Comparison of ENCODE assay signal across 10 mouse cellular contexts in the genomic region with DNA sequence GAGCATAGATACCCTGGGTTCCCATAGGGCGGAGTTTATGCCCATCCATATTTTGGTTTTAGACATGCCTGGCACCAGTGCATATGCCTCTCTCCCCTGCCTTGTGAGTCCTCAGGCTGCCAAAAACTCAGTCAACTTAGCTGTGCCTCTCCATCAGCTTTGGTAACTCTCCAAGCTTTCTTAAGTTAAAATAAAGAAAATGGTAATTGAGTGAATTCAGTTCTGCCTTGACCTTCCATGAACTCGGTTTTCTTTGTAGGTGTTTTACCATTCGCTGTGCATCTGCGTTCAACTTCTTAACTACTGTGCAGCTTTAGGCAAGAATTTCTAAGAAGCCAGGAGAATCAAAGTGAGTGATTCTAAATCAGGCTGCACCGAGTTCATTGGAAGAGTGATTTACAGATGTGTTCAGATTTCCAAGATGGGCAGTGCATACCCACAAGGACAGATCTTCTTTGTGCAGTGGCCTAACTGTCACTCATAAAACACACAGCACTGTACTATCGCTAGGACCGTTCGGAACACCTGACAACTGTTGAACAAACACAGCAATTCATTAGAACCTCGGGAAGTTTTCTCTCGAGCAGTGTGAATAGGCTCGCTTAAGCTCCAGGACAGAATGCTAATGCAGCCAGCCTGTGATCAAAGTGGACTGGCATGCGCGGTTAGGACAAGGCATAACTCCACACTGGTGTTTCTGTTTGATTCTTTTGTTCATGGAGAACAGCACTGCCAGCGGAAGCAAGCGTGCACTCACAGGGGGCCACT.
DNase-seq lines count a peak whose midpoint lies in the region; ATAC-seq and TF ChIP-seq lines count a peak whose summit lies in the region.
"Had no signal": no experiment of that assay in that cellular context is flagged by ENCODE, and none has a peak within 500 bp of the region (broad histone marks: within the 10 kb centered on the region; RNA-seq: fewer than 3 reads in every experiment).

No protein-coding gene starts in this region.

- 65% methylated on average over 15 of the region's 15 CpGs for WGBS in embryonic facial prominence, embryonic 10.5 days
- WGBS in hindbrain, embryonic 15.5 days: 26% methylated on average over 15 of the region's 15 CpGs
- WGBS in midbrain, embryonic 14.5 days: 14% methylated on average over 15 of the region's 15 CpGs

- TF ChIP-seq CTCF in gastrocnemius, adult 2 months (IDR thresholded peaks at IDR 0.05): no peak

- intact Hi-C loops in gastrocnemius, adult 2 months (cut with DNase I): no loop called here

- H3K4me1 ChIP-seq in embryonic facial prominence, embryonic 10.5 days: peaks cover 12% of the 10 kb centered on the region
- H3K4me1 ChIP-seq in hindbrain, embryonic 15.5 days (replicated peaks): peaks cover 12% of the 10 kb centered on the region
- H3K4me1 ChIP-seq in midbrain, embryonic 14.5 days (ENCODE audit: control insufficient read depth, insufficient read depth, low read length): peaks cover 14% of the 10 kb centered on the region

- no peaks in the 10 kb centered on the region for H3K36me3 ChIP-seq in embryonic facial prominence, embryonic 10.5 days (replicated peaks)
- H3K36me3 ChIP-seq in hindbrain, embryonic 15.5 days: no peaks in the 10 kb centered on the region
- no peaks in the 10 kb centered on the region for H3K36me3 ChIP-seq in midbrain, embryonic 14.5 days (ENCODE audit: control insufficient read depth, insufficient read depth, low read length)

- peak; percentile 86 for DNase-seq in Muller cell, postnatal 12 days (ENCODE audit: inconsistent ontology term)
- peak; percentile 22 for DNase-seq in embryonic facial prominence, embryonic 10.5 days (ENCODE audit: low spot score)
- DNase-seq in midbrain, embryonic 14.5 days: peak; percentile 74
- DNase-seq in spleen, adult 18-20 months: no peak
- DNase-seq in ovary, postnatal 10 days (ENCODE audit: low spot score): no peak
- DNase-seq in gastrocnemius, adult 2 months: no peak
- DNase-seq: heart, postnatal 10 days had no signal

- no peaks in the 10 kb centered on the region for H3K27me3 ChIP-seq in embryonic facial prominence, embryonic 10.5 days (replicated peaks; ENCODE audit: low read depth, poor library complexity, severe bottlenecking)
- H3K27me3 ChIP-seq in hindbrain, embryonic 15.5 days: no peaks in the 10 kb centered on the region
- H3K27me3 ChIP-seq in midbrain, embryonic 14.5 days (ENCODE audit: control insufficient read depth, insufficient read depth, low read length): no peaks in the 10 kb centered on the region

- H3K4me3 ChIP-seq in embryonic facial prominence, embryonic 10.5 days: no peak overlapping the region
- no peak overlapping the region for H3K4me3 ChIP-seq in hindbrain, embryonic 15.5 days
- H3K4me3 ChIP-seq in midbrain, embryonic 14.5 days (replicated peaks; ENCODE audit: low read depth, low read length): no peak overlapping the region
- no peak overlapping the region for H3K4me3 ChIP-seq in gastrocnemius, adult 2 months

- peak; percentile 93 for ATAC-seq in hindbrain, embryonic 15.5 days (ENCODE audit: low FRiP score, low read depth)
- ATAC-seq in midbrain, embryonic 14.5 days (ENCODE audit: low FRiP score, low TSS enrichment): peak; percentile 80
- no peak for ATAC-seq in erythroid progenitor cell, adult 5-6 weeks (replicated peaks; ENCODE audit: low FRiP score, poor library complexity, severe bottlenecking)

- no peaks in the 10 kb centered on the region for H3K9me3 ChIP-seq in embryonic facial prominence, embryonic 10.5 days
- no peaks in the 10 kb centered on the region for H3K9me3 ChIP-seq in hindbrain, embryonic 15.5 days
- no peaks in the 10 kb centered on the region for H3K9me3 ChIP-seq in midbrain, embryonic 14.5 days (ENCODE audit: control insufficient read depth, low read length)

- no peak overlapping the region for H3K27ac ChIP-seq in embryonic facial prominence, embryonic 10.5 days (replicated peaks)
- peak overlapping the region; percentile 75 for H3K27ac ChIP-seq in hindbrain, embryonic 15.5 days (replicated peaks)
- peak overlapping the region; percentile 64 for H3K27ac ChIP-seq in midbrain, embryonic 14.5 days (replicated peaks; ENCODE audit: low read depth, low read length)
- H3K27ac ChIP-seq in gastrocnemius, adult 2 months: no peak overlapping the region

- H3K9ac ChIP-seq in hindbrain, embryonic 15.5 days: no peak overlapping the region
- H3K9ac ChIP-seq in midbrain, embryonic 14.5 days (replicated peaks; ENCODE audit: low read length): no peak overlapping the region

- H3K4me2 ChIP-seq in hindbrain, embryonic 15.5 days: peak overlapping the region; percentile 41
- peak overlapping the region; percentile 38 for H3K4me2 ChIP-seq in midbrain, embryonic 14.5 days (ENCODE audit: low read length)
- H3K4me2 ChIP-seq: liver, embryonic 11.5 days had no signal

Comparison
In these comparisons a context has a peak if more than half of its experiments do, and no peak if none do; other contexts are left out.
1. DNase-seq: peak in Muller cell, postnatal 12 days (single experiment), embryonic facial prominence, embryonic 10.5 days (single experiment) and midbrain, embryonic 14.5 days (single experiment); none in spleen, adult 18-20 months (0 of 2), ovary, postnatal 10 days (single experiment) and gastrocnemius, adult 2 months (single experiment).
2. H3K27ac ChIP-seq: peak in hindbrain, embryonic 15.5 days (single experiment) and midbrain, embryonic 14.5 days (single experiment); none in embryonic facial prominence, embryonic 10.5 days (single experiment) and gastrocnemius, adult 2 months (single experiment).